Mouse (Mus musculus) cerebellum, adult (tissue): Measurements from ENCODE around the gene Asic1.

Experiments used
- ATAC-seq: cut with Nextera tagmentation; 2 replicates; pipeline ENCODE4 v1.9.2; 2017; ENCODE audit warnings: mild to moderate bottlenecking, moderate library complexity, mixed read lengths; ENCODE audit not compliant: insufficient number of reproducible peaks, low FRiP score, low TSS enrichment

The Asic1 gene

GRCm38 (mm10) chr15:99736675-99737074 lies 66.5 kb downstream of the Asic1 start:
- no peak for ATAC-seq

DNA sequence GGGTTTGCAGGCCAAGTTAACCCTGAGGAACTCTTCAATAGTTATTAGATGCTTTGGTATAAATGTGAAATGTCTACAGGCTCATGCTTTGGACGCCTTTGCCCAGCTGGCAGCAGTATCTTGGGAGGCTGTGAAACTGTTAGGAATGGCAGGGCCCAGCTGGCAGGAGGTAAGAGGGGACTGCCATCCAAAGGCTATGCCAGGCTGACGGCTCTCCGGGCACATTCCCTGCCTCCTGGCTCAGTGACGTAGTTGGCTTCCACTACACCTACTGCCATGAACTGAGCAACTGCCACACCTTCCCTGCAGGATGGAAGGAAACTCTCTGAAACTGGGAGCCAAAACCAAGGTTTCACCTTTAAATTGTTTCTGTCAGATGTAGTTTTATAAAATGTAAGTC lies 70.1 kb downstream of the Asic1 start:
- no peak for ATAC-seq
